Mouse (Mus musculus): ENCODE data around the gene Nlgn2. TPM values are rescaled to one million over a fixed set of nuclear protein-coding genes. Genes with fewer than 3 reads are reported as not detected.

The Nlgn2 gene
- total RNA-seq, 1 experiment from 2014 or later = 18.6 TPM

DNA sequence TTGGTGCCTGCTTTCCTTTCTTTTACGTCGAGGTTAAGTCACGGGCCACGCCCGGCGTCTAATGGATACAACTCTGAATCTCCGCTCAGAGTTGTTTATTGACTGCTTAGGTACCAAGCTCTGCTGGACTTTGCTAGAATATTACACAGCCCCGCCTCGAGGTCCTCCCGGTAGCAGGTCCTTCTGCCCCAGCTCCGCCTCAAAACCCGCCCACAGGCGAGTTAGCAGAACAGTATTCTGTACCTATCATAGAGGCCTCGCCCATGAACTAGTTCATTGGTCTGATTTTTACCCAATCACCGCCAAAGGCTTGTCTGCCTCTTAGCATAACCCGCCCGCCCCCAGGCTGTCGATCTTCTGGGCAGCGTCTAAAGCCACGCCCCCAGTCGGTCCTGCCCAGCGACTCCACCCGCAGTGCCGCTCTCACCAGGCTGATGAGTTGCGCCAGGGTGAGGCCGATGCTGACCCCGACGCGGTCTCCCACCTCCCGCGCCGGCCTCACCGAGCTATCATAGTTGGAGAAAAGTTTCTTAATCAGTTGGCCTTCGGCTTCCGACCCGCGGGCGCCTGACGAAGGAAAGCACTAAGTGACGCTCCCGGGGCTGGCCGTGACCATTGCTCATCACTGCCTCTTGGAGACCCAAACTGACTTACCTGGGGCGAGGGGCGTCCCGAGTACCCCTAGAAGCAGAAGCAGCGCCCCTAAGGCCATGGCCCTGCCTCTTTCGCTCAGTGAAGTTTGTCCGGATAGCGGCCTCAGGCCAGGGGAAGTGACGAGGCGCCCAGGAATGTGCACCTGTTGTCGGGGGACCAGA, 42.2 kb downstream of the Nlgn2 start, which contains the start of gene Chrnb1:
Chrnb1 (minus strand) TSS at position 776 of the 815 bp plus-strand sequence.
- peak; percentile 93 for DNase-seq

DNA sequence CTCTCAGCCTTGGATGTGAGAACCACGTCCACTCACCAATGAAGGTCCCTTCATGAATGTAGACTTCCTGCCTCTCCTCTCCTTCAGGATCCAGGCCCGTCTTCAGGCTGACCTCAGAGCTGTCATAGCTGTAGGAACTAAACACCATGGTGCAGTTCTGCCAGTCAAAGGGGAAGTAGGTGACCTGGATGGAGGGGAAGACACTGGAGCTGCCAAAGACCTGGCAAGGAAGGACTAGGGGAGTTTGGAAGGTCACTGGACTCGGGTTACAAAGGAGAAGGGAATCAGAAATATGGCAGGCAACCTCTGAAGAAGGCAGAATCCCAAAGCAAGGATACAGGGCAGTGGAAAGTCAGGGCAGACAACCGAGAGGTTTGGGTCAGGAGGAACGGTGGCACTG, 44.2 kb downstream of the Nlgn2 start:
- DNase-seq = no peak

DNA sequence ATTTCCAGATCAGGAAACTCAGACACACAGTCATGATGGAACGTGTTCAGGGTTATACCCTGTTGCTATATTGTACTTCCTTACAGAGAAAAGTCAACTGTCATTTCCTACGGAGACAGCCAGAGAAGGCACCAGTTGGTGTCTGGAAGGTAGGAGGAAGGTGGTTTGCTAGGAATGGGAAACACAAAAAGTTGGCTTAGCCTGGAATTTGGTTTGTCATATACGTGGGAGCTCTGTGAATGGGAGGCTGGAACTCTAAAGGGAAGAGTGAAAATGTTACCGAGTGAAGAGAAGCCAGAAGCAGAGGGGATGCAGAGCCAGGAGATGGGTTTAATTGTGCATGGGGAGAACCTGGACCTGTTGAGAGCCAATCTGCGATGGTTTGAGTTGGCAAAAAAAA, 46.2 kb downstream of the Nlgn2 start:
- no peak for DNase-seq

DNA sequence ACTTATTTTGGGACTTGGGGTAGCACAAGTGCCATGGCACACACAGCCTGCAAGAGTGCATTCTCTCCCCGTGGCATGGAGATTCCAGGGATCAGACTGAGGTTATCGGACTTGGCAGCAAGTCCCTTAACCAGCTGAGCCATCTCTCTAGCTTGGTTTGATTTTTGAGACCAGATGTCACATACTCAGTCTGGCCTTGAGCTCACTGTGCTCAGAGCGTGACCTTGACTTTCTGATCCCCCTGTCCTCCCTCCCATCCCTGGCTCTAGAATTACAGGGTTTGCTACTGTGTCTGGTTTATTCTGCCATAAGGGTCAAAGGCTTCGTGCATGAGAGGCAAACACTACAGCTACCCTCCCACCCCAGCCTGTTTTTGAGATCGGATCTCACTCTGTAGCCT, 48.2 kb downstream of the Nlgn2 start:
- DNase-seq = no peak

DNA sequence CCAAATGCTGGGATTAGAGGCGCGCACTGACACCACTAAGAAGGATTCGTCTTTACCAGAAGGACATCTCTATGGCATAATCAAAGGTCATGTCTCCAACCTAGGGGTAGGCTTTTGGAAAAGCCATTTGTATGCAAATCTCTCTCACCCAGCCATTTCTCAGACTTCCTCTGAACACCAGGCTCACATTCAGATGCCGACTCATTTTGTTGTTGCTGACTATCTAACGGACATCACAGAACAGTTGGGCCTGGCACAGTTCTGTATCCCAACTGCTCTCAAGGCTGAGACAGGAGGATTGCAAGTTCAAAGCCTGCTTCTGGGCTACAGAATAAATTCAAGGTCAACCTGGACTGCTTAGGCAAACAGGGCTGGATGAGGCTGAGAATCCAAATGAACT, 50.3 kb downstream of the Nlgn2 start:
- no peak for DNase-seq

DNA sequence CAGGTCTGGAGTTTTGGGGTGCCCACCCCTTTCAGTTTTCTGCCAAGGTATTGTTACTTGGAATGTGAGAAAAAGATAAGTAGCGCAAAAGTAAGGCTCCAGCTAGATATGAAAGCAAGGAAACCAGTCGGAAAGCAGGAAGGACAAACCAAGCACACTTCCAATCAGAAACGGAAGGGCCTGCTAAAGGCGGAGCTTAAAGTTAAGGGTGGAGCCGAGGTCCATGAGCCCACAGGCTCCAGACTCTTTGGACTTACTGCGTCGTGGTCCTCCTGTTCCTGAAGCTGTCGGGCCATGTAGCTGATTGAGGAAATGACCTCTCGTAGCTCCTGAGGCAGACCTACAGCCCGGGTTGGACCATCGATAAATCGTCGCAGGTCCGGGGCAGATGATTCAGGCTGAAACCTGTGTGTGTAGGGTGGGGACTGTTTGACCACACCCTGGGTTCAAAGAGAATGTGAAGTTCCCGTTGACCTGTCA, 52.8 kb downstream of the Nlgn2 start:
- no peak for DNase-seq

DNA sequence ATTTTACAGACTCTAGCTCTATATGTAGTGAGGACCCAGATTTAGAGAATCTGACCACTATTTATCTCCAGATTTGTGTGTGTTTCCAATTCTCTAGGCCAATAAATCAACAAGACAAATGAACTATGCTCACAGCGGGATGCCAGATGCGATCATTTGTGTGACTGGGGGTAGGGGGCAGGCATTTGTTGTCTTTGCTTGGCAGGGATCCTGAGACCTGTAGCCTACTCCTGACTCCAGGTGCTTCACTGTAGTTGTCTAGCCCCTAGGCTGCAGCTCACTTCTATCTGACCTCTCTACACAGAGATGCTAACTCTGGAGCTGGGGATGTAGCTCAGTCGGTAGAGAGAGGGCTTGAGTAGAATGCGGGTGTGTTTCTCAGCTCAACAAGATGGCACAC, 55.8 kb downstream of the Nlgn2 start:
- no peak for DNase-seq

DNA sequence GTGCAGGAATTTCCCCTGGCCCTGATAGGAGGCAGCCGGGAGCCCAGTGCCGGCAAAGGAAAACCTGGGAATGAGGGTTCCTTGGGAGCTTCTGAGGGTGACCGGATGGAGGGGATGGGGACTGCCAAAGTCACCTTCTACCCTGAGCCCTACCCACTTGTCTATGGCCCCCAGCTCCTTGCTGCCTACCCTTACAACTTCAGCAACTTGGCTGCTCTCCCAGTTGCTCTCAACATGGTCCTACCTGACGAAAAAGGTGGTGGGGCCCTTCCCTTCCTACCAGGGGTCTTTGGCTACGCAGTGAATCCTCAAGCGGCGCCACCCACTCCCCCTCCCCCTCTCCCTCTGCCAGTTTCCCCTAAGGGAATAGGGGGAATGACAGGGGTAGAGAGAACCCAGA, 58.6 kb downstream of the Nlgn2 start:
- no peak for DNase-seq

DNA sequence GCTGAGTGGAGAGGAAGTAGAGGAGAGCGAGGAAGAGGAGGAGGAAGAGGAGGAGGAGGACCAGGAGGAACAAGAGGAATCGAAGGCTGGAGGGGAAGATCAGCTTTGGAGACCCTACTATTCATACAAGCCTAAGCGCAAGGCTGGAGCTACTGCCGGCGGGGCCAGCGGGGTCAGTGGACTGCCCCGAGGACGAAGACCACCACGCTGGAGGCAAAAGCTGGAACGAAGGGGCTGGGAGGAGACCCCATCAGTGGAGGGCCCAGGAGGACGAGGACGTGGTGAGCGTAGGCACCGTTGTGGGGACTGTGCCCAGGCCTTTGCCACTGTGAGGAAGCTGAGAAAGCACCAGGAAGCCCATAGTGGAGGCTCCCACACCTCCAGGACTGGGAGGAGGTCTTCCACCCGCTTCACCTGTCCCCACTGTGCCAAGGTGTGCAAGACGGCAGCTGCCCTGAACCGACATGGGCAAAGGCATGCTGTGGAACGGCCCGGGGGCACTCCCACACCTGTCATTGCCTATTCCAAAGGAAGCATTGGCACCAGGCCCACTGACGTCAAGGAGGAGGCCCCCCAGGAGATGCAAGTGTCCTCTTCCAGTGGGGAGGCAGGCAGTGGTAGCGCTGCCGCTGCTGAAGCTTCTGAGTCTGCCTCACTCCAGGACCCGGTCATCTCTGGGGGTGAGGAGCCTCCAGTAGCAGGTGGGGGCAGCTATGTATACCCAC, 59.2 kb downstream of the Nlgn2 start:
- no peak for DNase-seq

DNA sequence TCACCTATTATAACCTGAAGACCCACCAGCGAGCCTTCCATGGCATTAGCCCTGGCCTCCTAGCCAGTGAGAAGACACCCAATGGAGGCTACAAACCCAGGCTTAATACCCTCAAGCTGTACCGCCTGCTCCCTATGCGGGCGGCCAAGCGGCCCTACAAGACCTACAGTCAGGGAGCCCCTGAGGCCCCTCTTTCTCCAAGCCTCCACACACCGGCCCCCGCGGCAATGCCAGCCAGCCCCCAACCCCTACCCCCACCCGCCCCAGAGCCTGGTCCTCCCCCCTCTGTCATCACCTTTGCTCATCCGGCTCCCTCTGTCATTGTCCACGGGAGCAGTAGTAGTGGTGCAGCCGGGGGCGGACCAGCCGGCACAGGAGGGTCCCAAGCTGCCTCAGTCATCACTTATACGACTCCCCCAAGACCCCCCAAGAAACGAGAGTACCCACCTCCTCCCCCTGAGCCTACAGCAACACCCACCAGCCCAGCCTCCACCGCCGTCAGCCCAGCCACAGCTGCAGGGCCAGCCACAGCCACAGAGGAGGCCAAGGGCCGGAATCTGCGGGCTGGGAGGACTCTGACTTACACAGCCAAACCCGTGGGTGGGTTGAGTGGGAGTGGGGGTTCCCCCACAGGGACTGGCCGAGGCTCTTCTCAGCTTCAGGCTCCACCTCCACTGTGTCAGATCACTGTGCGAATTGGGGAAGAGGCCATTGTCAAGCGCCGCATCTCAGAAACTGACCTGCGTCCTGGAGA, 59.9 kb downstream of the Nlgn2 start:
- DNase-seq = no peak

DNA sequence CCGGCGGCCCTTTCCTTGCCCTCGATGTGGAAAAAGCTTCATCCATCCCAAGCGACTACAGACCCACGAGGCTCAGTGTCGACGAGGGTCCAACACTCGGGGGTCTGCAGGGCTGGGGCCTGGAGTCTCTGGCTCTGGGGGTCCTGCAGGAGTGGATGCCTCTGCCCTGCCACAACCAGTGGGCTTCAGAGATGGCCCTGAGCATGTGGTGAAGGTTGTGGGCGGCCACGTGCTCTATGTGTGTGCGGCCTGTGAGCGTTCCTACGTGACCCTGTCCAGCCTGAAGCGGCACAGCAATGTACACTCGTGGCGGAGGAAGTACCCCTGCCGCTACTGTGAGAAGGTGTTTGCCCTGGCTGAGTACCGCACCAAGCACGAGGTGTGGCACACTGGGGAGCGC, 61.1 kb downstream of the Nlgn2 start:
- DNase-seq = no peak

DNA sequence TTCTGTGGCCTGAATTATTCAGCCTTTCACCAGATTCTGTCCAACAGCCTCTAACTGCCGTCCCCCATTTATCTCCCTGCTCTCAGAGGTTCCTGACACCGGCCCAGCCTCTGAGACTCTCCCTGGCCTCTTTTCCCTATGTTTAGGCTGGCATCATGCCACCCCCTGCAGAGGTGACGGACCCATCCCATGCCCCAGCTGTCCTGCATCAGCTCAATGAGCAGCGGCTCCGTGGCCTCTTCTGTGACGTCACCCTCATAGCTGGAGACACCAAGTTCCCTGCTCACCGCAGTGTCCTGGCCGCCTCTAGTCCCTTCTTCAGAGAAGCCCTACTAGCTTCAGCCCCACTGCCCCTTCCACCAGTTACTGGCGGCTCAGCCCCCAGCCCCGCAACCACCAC, 61.9 kb downstream of the Nlgn2 start:
- DNase-seq = no peak

DNA sequence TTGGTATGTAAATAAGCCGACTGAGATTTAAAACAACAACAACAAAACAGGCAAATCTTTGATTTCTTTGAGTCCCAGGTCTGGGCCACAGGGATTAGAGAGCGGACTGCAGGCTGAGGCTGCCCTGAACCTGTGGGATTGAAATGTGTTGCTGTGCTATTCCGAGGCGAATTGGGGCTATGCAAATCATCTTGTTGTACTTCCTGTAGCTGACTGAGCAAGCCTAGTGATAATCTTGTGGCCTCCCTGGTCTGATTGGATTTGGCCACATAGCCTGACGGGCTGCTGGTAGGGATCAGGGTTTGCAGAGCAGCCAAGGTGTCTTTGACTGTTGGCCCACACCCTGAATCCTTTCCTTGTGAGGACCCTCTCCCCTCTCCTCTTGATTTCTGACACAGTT, 62.6 kb downstream of the Nlgn2 start:
- no peak for DNase-seq

Small RNAs within 50 kb of the gene (microRNA-seq; reads per million reads assigned to microRNA genes)
- 0 reads per million in 2 experiments for gene Mir6924

Other genes with a start within 250 kb of the Nlgn2 start
- 34.0 and 38.0 TPM in 2 replicates for gene Atp1b2, start 231.8 kb downstream of the Nlgn2 start, total RNA-seq (2021)
- not detected in 2 replicates for gene Shbg, start 219.9 kb downstream of the Nlgn2 start, total RNA-seq (2021)
- 6.7 and 16.9 TPM in 2 replicates for gene Sat2, start 215.8 kb downstream of the Nlgn2 start, total RNA-seq (2021)
- gene Fxr2, start 204.8 kb downstream of the Nlgn2 start, total RNA-seq (2021) = 89.7 and 101 TPM in 2 replicates
- gene Sox15, start 182.5 kb downstream of the Nlgn2 start, total RNA-seq (2021) = 0.39 TPM in 1 of 2 replicates, not detected in the other
- 123 and 137 TPM in 2 replicates for gene Mpdu1, start 175.1 kb downstream of the Nlgn2 start, total RNA-seq (2021)
- 14.2 and 22.6 TPM in 2 replicates for gene Cd68, start 171.6 kb downstream of the Nlgn2 start, total RNA-seq (2021)
- gene Eif4a1, start 165.4 kb downstream of the Nlgn2 start, total RNA-seq (2021) = 624 and 654 TPM in 2 replicates
- gene Senp3, start 155.7 kb downstream of the Nlgn2 start, total RNA-seq (2021) = 91.6 and 91.8 TPM in 2 replicates
- gene Tnfsf13, start 152.0 kb downstream of the Nlgn2 start, total RNA-seq (2021) = 3.8 and 4.1 TPM in 2 replicates
- 16.6 and 25.6 TPM in 2 replicates for gene Tnfsf12, start 141.9 kb downstream of the Nlgn2 start, total RNA-seq (2021)
- 3.8 and 4.6 TPM in 2 replicates for gene Tnfsfm13, start 141.7 kb downstream of the Nlgn2 start, total RNA-seq (2021)
- 98.5 and 101 TPM in 2 replicates for gene Polr2a, start 79.1 kb downstream of the Nlgn2 start, total RNA-seq (2021)
- gene Slc35g3, start 75.8 kb downstream of the Nlgn2 start, total RNA-seq (2021) = not detected in 2 replicates
- gene Zbtb4, start 71.9 kb downstream of the Nlgn2 start, total RNA-seq (2021) = 39.5 and 65.8 TPM in 2 replicates
- 1.8 and 2.4 TPM in 2 replicates for gene Chrnb1, start 41.8 kb downstream of the Nlgn2 start, total RNA-seq (2021)
- 3.6 and 3.9 TPM in 2 replicates for gene Fgf11, start 35.9 kb downstream of the Nlgn2 start, total RNA-seq (2021)
- not detected in 2 replicates for gene Tmem102, start 32.2 kb downstream of the Nlgn2 start, total RNA-seq (2021)
- gene Gm39566, start 22.5 kb downstream of the Nlgn2 start, total RNA-seq (2021) = not detected in 2 replicates
- gene Spem2, start 19.3 kb downstream of the Nlgn2 start, total RNA-seq (2021) = not detected in 2 replicates
- gene Spem1, start 15.6 kb downstream of the Nlgn2 start, total RNA-seq (2021) = not detected in 2 replicates
- 149 and 152 TPM in 2 replicates for gene Tmem256, start 730 bp upstream of the Nlgn2 start, total RNA-seq (2021)
- gene Plscr3, start 8.6 kb upstream of the Nlgn2 start, total RNA-seq (2021) = 43.8 and 52.9 TPM in 2 replicates
- gene Tnk1, start 20.9 kb upstream of the Nlgn2 start, total RNA-seq (2021) = not detected in 2 replicates
- not detected in 2 replicates for gene Tmem95, start 40.2 kb upstream of the Nlgn2 start, total RNA-seq (2021)
- 4.4 and 4.9 TPM in 2 replicates for gene Kctd11, start 43.6 kb upstream of the Nlgn2 start, total RNA-seq (2021)
- 0.30 TPM in 1 of 2 replicates, not detected in the other for gene Acap1, start 57.8 kb upstream of the Nlgn2 start, total RNA-seq (2021)
- gene 2810408A11Rik, start 63.2 kb upstream of the Nlgn2 start, total RNA-seq (2021) = 1.2 and 2.6 TPM in 2 replicates
- gene Neurl4, start 63.3 kb upstream of the Nlgn2 start, total RNA-seq (2021) = 52.4 and 55.5 TPM in 2 replicates
- gene Gps2, start 76.1 kb upstream of the Nlgn2 start, total RNA-seq (2021) = 62.5 and 70.2 TPM in 2 replicates
- 542 and 558 TPM in 2 replicates for gene Eif5a, start 84.2 kb upstream of the Nlgn2 start, total RNA-seq (2021)
- gene Ybx2, start 98.0 kb upstream of the Nlgn2 start, total RNA-seq (2021) = 14.1 and 14.8 TPM in 2 replicates
- gene Slc2a4, start 110.4 kb upstream of the Nlgn2 start, total RNA-seq (2021) = 42.6 and 48.6 TPM in 2 replicates
- 0.52 TPM in 1 of 2 replicates, not detected in the other for gene Cldn7, start 127.0 kb upstream of the Nlgn2 start, total RNA-seq (2021)
- gene Ctdnep1, start 143.4 kb upstream of the Nlgn2 start, total RNA-seq (2021) = 123 and 141 TPM in 2 replicates
- 71.1 and 76.1 TPM in 2 replicates for gene Elp5, start 144.7 kb upstream of the Nlgn2 start, total RNA-seq (2021)
- gene Gabarap, start 153.4 kb upstream of the Nlgn2 start, total RNA-seq (2021) = 406 and 407 TPM in 2 replicates
- 55.7 and 64.6 TPM in 2 replicates for gene Phf23, start 158.0 kb upstream of the Nlgn2 start, total RNA-seq (2021)
- gene Dvl2, start 162.8 kb upstream of the Nlgn2 start, total RNA-seq (2021) = 19.6 and 22.3 TPM in 2 replicates
- gene Acadvl, start 177.6 kb upstream of the Nlgn2 start, total RNA-seq (2021) = 391 and 422 TPM in 2 replicates
- gene Dlg4, start 179.2 kb upstream of the Nlgn2 start, total RNA-seq (2021) = 30.7 and 31.0 TPM in 2 replicates
- 0.91 and 3.4 TPM in 2 replicates for gene Asgr1, start 216.3 kb upstream of the Nlgn2 start, total RNA-seq (2021)